Mouse (Mus musculus) monocyte, adult 2 months (primary cell): ENCODE results near the gene Nop53.

Experiments
- DNase-seq, 2 experiments: peaks; one replicate each; pipeline ENCODE4 v3.0.0; 2022; ENCODE audit warnings: low spot score in 2 of 2, low read depth in 1 of 2

The Nop53 gene

GRCm38 (mm10) chr7:15960691-15961090, 14.8 kb upstream of the Nop53 start:
- no peak for DNase-seq

GRCm38 (mm10) chr7:15956143-15956542, 10.3 kb upstream of the Nop53 start:
- DNase-seq: no peak

- DNase-seq: no peak
Observed at GRCm38 (mm10) chr7:15955509-15955908, 9.6 kb upstream of the Nop53 start.

GRCm38 (mm10) chr7:15954978-15955443, 9.1 kb upstream of the Nop53 start:
- DNase-seq: no peak

GRCm38 (mm10) chr7:15954436-15954835, 8.6 kb upstream of the Nop53 start:
- DNase-seq: no peak

GRCm38 (mm10) chr7:15953307-15954074, 7.6 kb upstream of the Nop53 start:
- DNase-seq: no peak

GRCm38 (mm10) chr7:15952416-15952815, 6.5 kb upstream of the Nop53 start:
- DNase-seq: no peak

GRCm38 (mm10) chr7:15950008-15950407, 4.1 kb upstream of the Nop53 start:
- DNase-seq: no peak

GRCm38 (mm10) chr7:15949216-15949790, 3.4 kb upstream of the Nop53 start:
- DNase-seq: no peak

GRCm38 (mm10) chr7:15948381-15948941, 2.6 kb upstream of the Nop53 start:
- peak in 1 of 2 experiments; percentile 43 for DNase-seq

- no peak for DNase-seq
Observed at GRCm38 (mm10) chr7:15947653-15948260, 1.9 kb upstream of the Nop53 start.

- no peak for DNase-seq
Observed at GRCm38 (mm10) chr7:15945211-15945610, 663 bp downstream of the Nop53 start.

- DNase-seq: no peak
Observed at GRCm38 (mm10) chr7:15944311-15944710, 1.6 kb downstream of the Nop53 start.

GRCm38 (mm10) chr7:15938621-15939020, 7.3 kb downstream of the Nop53 start:
- DNase-seq: no peak

- DNase-seq: no peak
Observed at GRCm38 (mm10) chr7:15937491-15937890, 8.4 kb downstream of the Nop53 start.

GRCm38 (mm10) chr7:15933437-15934359, 12.2 kb downstream of the Nop53 start:
- no peak for DNase-seq

GRCm38 (mm10) chr7:15931635-15932034, 14.2 kb downstream of the Nop53 start:
- no peak for DNase-seq

GRCm38 (mm10) chr7:15930543-15930942, 15.3 kb downstream of the Nop53 start:
- DNase-seq: no peak

GRCm38 (mm10) chr7:15929910-15930309, 16.0 kb downstream of the Nop53 start:
- peak in 1 of 2 experiments; percentile 28 for DNase-seq

GRCm38 (mm10) chr7:15922220-15922773, 23.6 kb downstream of the Nop53 start, which contains the start of gene Selenow:
TSS of gene Selenow (minus strand) at chr7:15922402.
- peak; percentile 68 to 81 for DNase-seq
